Mouse (Mus musculus): ENCODE results near the gene Scg3. TPM values are rescaled to one million over a fixed set of nuclear protein-coding genes. Genes with fewer than 3 reads are reported as not detected.
"Not testable (repeated sequence)": the region's sequence is repeated elsewhere in the genome, so short reads cannot be mapped to it uniquely, and the experiment has no call there.

Gene Scg3
- total RNA-seq, 2 experiments from 2014 or later = 317 to 325 TPM

- DNase-seq (ENCODE audit: low spot score in 2 of 2) = no peak
Measured at GRCm38 (mm10) chr9:75630823-75631454, 52.9 kb downstream of the Scg3 start.

GRCm38 (mm10) chr9:75626308-75626604, 57.6 kb downstream of the Scg3 start:
- DNase-seq (ENCODE audit: low spot score in 2 of 2) = no peak

- DNase-seq (ENCODE audit: low spot score in 2 of 2) = peak; percentile 65 to 79
Measured at GRCm38 (mm10) chr9:75625556-75626307, 58.1 kb downstream of the Scg3 start, which contains the start of gene Lysmd2. Lysmd2 (plus strand) TSS chr9:75625741.

- no peak for DNase-seq (ENCODE audit: low spot score in 2 of 2)
Measured at GRCm38 (mm10) chr9:75624983-75625555, 58.8 kb downstream of the Scg3 start.

GRCm38 (mm10) chr9:75621428-75621827, 62.4 kb downstream of the Scg3 start:
- DNase-seq (ENCODE audit: low spot score in 2 of 2) = no peak

- not testable (repeated sequence) for DNase-seq (ENCODE audit: low spot score in 2 of 2)
Measured at GRCm38 (mm10) chr9:75619761-75620160, 64.1 kb downstream of the Scg3 start.

GRCm38 (mm10) chr9:75618836-75619400, 64.9 kb downstream of the Scg3 start:
- no peak for DNase-seq (ENCODE audit: low spot score in 2 of 2)

GRCm38 (mm10) chr9:75616560-75616959, 67.3 kb downstream of the Scg3 start:
- DNase-seq (ENCODE audit: low spot score in 2 of 2) = no peak

- peak; percentile 76 to 84 for DNase-seq (ENCODE audit: low spot score in 2 of 2)
Measured at GRCm38 (mm10) chr9:75610571-75611493, 73.0 kb downstream of the Scg3 start, which contains the start of gene Tmod2. Tmod2 (minus strand) TSS chr9:75611325.

GRCm38 (mm10) chr9:75609965-75610364, 73.9 kb downstream of the Scg3 start:
- DNase-seq (ENCODE audit: low spot score in 2 of 2) = no peak

GRCm38 (mm10) chr9:75609505-75609904, 74.4 kb downstream of the Scg3 start:
- DNase-seq (ENCODE audit: low spot score in 2 of 2) = no peak

- DNase-seq (ENCODE audit: low spot score in 2 of 2) = no peak
Measured at GRCm38 (mm10) chr9:75607496-75607895, 76.4 kb downstream of the Scg3 start.

GRCm38 (mm10) chr9:75601510-75601909, 82.3 kb downstream of the Scg3 start:
- DNase-seq (ENCODE audit: low spot score in 2 of 2) = no peak

- no peak for DNase-seq (ENCODE audit: low spot score in 2 of 2)
Measured at GRCm38 (mm10) chr9:75600166-75600934, 83.5 kb downstream of the Scg3 start.

GRCm38 (mm10) chr9:75599191-75599841, 84.5 kb downstream of the Scg3 start:
- DNase-seq (ENCODE audit: low spot score in 2 of 2) = peak; percentile 42 to 84

GRCm38 (mm10) chr9:75597596-75597995, 86.3 kb downstream of the Scg3 start:
- no peak for DNase-seq (ENCODE audit: low spot score in 2 of 2)

- no peak for DNase-seq (ENCODE audit: low spot score in 2 of 2)
Measured at GRCm38 (mm10) chr9:75597036-75597435, 86.8 kb downstream of the Scg3 start.

GRCm38 (mm10) chr9:75593481-75593880, 90.4 kb downstream of the Scg3 start:
- DNase-seq (ENCODE audit: low spot score in 2 of 2) = no peak
